Mouse (Mus musculus) ES-Bruce4 (cell line): Measurements from ENCODE around the gene Gabbr1.

Experiments used
- CTCF ChIP-seq: IDR thresholded peaks from one replicate; pipeline ENCODE4 v1.8.1; 2011; ENCODE audit warnings: low read depth, low read length
- EP300 ChIP-seq: IDR thresholded peaks from 2 replicates; pipeline ENCODE4 v1.6.1; 2011; ENCODE audit warnings: low read depth, low read length; ENCODE audit not compliant: insufficient read depth
- POLR2A ChIP-seq: IDR thresholded peaks from one replicate; pipeline ENCODE4 v1.8.1; 2011; ENCODE audit warnings: low read length; ENCODE audit not compliant: insufficient read depth

DNA sequence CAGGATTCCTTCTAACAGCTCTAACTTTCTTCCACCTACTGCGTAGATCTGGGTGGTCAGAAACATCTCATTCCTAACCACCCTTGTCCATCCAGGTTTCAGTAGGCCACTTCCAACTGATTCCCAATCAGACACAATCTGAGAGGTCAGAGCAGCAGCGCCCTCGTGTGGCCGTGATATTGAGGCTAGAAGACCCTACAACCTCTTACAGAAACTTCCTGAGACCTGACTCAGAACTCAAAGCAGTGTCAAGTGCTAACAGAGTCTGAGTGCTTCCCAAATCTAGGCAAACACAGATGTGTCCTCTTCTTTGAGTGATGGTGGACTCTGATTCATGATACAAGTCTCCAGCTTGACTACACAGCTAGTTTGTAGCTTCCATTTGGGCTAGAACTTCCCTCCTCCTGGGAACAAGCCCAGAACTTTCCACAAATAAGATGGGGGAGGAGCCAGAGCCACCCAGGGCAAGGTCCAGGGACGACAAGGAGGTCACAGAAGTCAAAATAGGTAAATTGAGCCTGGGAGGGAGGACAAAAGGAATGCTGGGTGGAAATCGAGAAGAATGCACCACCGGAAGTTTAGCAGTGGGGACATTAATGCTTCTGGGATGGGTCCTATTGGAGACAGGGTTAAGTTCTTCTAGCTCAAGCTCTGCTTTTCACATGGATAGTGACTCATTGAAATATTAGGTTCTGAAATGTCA is 48.6 kb upstream of the Gabbr1 start:
- TF ChIP-seq CTCF (peak; percentile 86), POLR2A (no peak), EP300 (peak; percentile 93)
